Mouse (Mus musculus) heart, embryonic 13.5 days (tissue): ENCODE measurements around the gene Adgrl2. TPM values are rescaled to one million over a fixed set of nuclear protein-coding genes. Genes with fewer than 3 reads are reported as not detected.

Experiments used
- ATAC-seq: fragments of 200-750 bp; cut with Nextera tagmentation; 2 replicates; pipeline ENCODE4 v1.8.0; 2017; ENCODE audit warnings: moderate TSS enrichment; ENCODE audit not compliant: insufficient number of reproducible peaks, low FRiP score, low TSS enrichment; ENCODE audit errors: extremely low read depth
- H3K27ac ChIP-seq: fragments of 300-500 bp; sonication (generic); replicated peaks from 2 replicates; pipeline ENCODE4 v1.5.1; 2015; ENCODE audit warnings: moderate library complexity, mild to moderate bottlenecking, inconsistent platforms
- H3K27me3 ChIP-seq: fragments of 300-500 bp; sonication (generic); replicated peaks from 2 replicates; pipeline ENCODE4 v1.6.1; 2015; ENCODE audit warnings: mild to moderate bottlenecking, inconsistent platforms
- H3K36me3 ChIP-seq: fragments of 300-500 bp; sonication (generic); 2 replicates; pipeline ENCODE4 v1.6.1; 2015; ENCODE audit warnings: mild to moderate bottlenecking, inconsistent platforms
- H3K4me1 ChIP-seq: fragments of 300-500 bp; sonication (generic); 2 replicates; pipeline ENCODE4 v1.6.1; 2015; ENCODE audit warnings: inconsistent platforms
- H3K4me2 ChIP-seq: fragments of 300-500 bp; sonication (generic); 2 replicates; pipeline ENCODE4 v1.6.1; 2015; ENCODE audit warnings: inconsistent platforms, mild to moderate bottlenecking, moderate library complexity
- H3K4me3 ChIP-seq: fragments of 300-500 bp; sonication (generic); 2 replicates; pipeline ENCODE4 v1.5.1; 2015; ENCODE audit warnings: moderate library complexity, mild to moderate bottlenecking, inconsistent platforms
- H3K9ac ChIP-seq: fragments of 300-500 bp; sonication (generic); 2 replicates; pipeline ENCODE4 v1.6.1; 2015; ENCODE audit warnings: inconsistent platforms, mild to moderate bottlenecking, moderate library complexity
- H3K9me3 ChIP-seq: fragments of 300-500 bp; sonication (generic); 2 replicates; pipeline ENCODE4 v1.6.1; 2016; ENCODE audit warnings: inconsistent platforms
- WGBS: fragments of 180-500 bp; shearing (Covaris S2); methylation state at CpG from one replicate; pipeline ENCODE4 v1.1.7; 2015; ENCODE audit warnings: mixed read lengths; 5-methylcytosine and 5-hydroxymethylcytosine counted together
- polyA plus RNA-seq: library from polyadenylated mRNA; unstranded; fragments of >200 nt; fragmentation: Nextera tagmentation; extraction: Ambion mirVana; gene quantifications from 2 replicates; pipeline ENCODE4 v1.2.1, GENCODE M21; 2015

The Adgrl2 gene
- 32.6 and 34.4 TPM in 2 replicates for polyA plus RNA-seq

GRCm38 (mm10) chr3:148990531-148991003, at the start of gene Adgrl2:
Adgrl2 (minus strand) TSS chr3:148990555.
- peak; percentile 4; the same call in 1 of the 2 replicates for ATAC-seq
- H3K27ac ChIP-seq, result peak within 1 kb of the TSS; percentile 100
- peaks cover 17% of the 10 kb centered on the region for H3K4me1 ChIP-seq
- peak within 1 kb of the TSS; percentile 88 for H3K4me2 ChIP-seq
- peak within 1 kb of the TSS; percentile 95 for H3K9ac ChIP-seq
- H3K36me3 ChIP-seq, result no peaks in the 10 kb centered on the region
- no peaks in the 10 kb centered on the region for H3K27me3 ChIP-seq
- H3K4me3 ChIP-seq, result peak within 1 kb of the TSS; percentile 96
- H3K9me3 ChIP-seq, result no peaks in the 10 kb centered on the region
- WGBS, result under 1% methylated on average over 25 of the region's 25 CpGs

- Histone ChIP-seq H3K9me3 (no peaks in the 10 kb centered on the region), H3K4me2 (no peak overlapping the region), H3K36me3 (no peaks in the 10 kb centered on the region), H3K4me3 (no peak overlapping the region), H3K27me3 (no peaks in the 10 kb centered on the region), H3K27ac (peak overlapping the region; percentile 88), H3K9ac (no peak overlapping the region), H3K4me1 (peaks cover 23% of the 10 kb centered on the region)
- WGBS, result 15% methylated on average over 4 of the region's 4 CpGs
- ATAC-seq, result no peak
These were observed 48.4 kb upstream of the Adgrl2 start for GRCm38 (mm10) chr3:149038771-149039170.

GRCm38 (mm10) chr3:149019925-149020324, 29.6 kb upstream of the Adgrl2 start:
- no peaks in the 10 kb centered on the region for H3K27me3 ChIP-seq
- WGBS, result 62% methylated on average over 5 of the region's 5 CpGs
- H3K4me2 ChIP-seq, result no peak overlapping the region
- H3K4me3 ChIP-seq, result no peak overlapping the region
- no peak overlapping the region for H3K9ac ChIP-seq
- no peaks in the 10 kb centered on the region for H3K36me3 ChIP-seq
- H3K9me3 ChIP-seq, result no peaks in the 10 kb centered on the region
- H3K4me1 ChIP-seq, result peaks cover 7% of the 10 kb centered on the region; the same call in 1 of the 2 replicates
- H3K27ac ChIP-seq, result no peak overlapping the region
- ATAC-seq, result no peak

GRCm38 (mm10) chr3:149009311-149009710, 19.0 kb upstream of the Adgrl2 start:
- Histone ChIP-seq H3K27ac (no peak overlapping the region), H3K36me3 (no peaks in the 10 kb centered on the region), H3K27me3 (peaks cover 8% of the 10 kb centered on the region), H3K9ac (no peak overlapping the region), H3K4me3 (no peak overlapping the region), H3K9me3 (no peaks in the 10 kb centered on the region), H3K4me1 (peaks cover 31% of the 10 kb centered on the region), H3K4me2 (no peak overlapping the region)
- WGBS, result 53% methylated on average over 7 of the region's 7 CpGs
- no peak for ATAC-seq

GRCm38 (mm10) chr3:149008634-149009023, 18.3 kb upstream of the Adgrl2 start:
- ATAC-seq, result no peak
- H3K9me3 ChIP-seq, result no peaks in the 10 kb centered on the region
- peaks cover 8% of the 10 kb centered on the region for H3K27me3 ChIP-seq
- peak overlapping the region; percentile 25 for H3K4me3 ChIP-seq
- H3K4me2 ChIP-seq, result peak overlapping the region; percentile 57
- no peak overlapping the region for H3K9ac ChIP-seq
- H3K4me1 ChIP-seq, result peaks cover 31% of the 10 kb centered on the region
- no peak overlapping the region for H3K27ac ChIP-seq
- no peaks in the 10 kb centered on the region for H3K36me3 ChIP-seq
- 24% methylated on average over 6 of the region's 6 CpGs for WGBS

GRCm38 (mm10) chr3:149007860-149008633, 17.7 kb upstream of the Adgrl2 start:
- ATAC-seq, result no peak
- 37% methylated on average over 20 of the region's 20 CpGs for WGBS

GRCm38 (mm10) chr3:149001364-149001763, 11.0 kb upstream of the Adgrl2 start:
- Histone ChIP-seq H3K4me1 (0 out of 2 replicates have a peak, but pooled peaks cover 6% of the 10 kb centered on the region), H3K27me3 (no peaks in the 10 kb centered on the region; the same call in 1 of the 2 replicates), H3K9me3 (no peaks in the 10 kb centered on the region), H3K27ac (no peak overlapping the region), H3K4me2 (no peak overlapping the region), H3K9ac (no peak overlapping the region), H3K4me3 (no peak overlapping the region), H3K36me3 (no peaks in the 10 kb centered on the region)
- ATAC-seq, result no peak
- WGBS, result 35% methylated on average over 8 of the region's 8 CpGs

More at GRCm38 (mm10) chr3:149007860-149008633, 17.7 kb upstream of the Adgrl2 start:
- Histone ChIP-seq H3K27ac (no peak overlapping the region), H3K4me3 (peak overlapping the region; percentile 25), H3K27me3 (peaks cover 8% of the 10 kb centered on the region), H3K9ac (peak overlapping the region; percentile 17; the same call in 1 of the 2 replicates), H3K9me3 (no peaks in the 10 kb centered on the region), H3K4me1 (peaks cover 31% of the 10 kb centered on the region), H3K36me3 (no peaks in the 10 kb centered on the region), H3K4me2 (peak overlapping the region; percentile 57)

GRCm38 (mm10) chr3:148998661-148999060, 8.3 kb upstream of the Adgrl2 start:
- ATAC-seq, result no peak
- H3K4me3 ChIP-seq, result no peak overlapping the region
- WGBS, result 58% methylated on average over 10 of the region's 10 CpGs
- no peaks in the 10 kb centered on the region for H3K36me3 ChIP-seq
- no peaks in the 10 kb centered on the region for H3K27me3 ChIP-seq
- no peak overlapping the region for H3K27ac ChIP-seq
- no peaks in the 10 kb centered on the region for H3K9me3 ChIP-seq
- no peak overlapping the region for H3K9ac ChIP-seq
- no peak overlapping the region for H3K4me2 ChIP-seq
- no peaks in the 10 kb centered on the region for H3K4me1 ChIP-seq

- H3K9ac ChIP-seq, result peak overlapping the region; percentile 95
- 7% methylated on average over 8 of the region's 8 CpGs for WGBS
These were observed 701 bp upstream of the Adgrl2 start for GRCm38 (mm10) chr3:148991056-148991455.

GRCm38 (mm10) chr3:148989818-148990530, 381 bp downstream of the Adgrl2 start:
- Histone ChIP-seq H3K9me3 (no peaks in the 10 kb centered on the region), H3K4me3 (peak overlapping the region; percentile 96), H3K9ac (peak overlapping the region; percentile 95), H3K4me1 (peaks cover 22% of the 10 kb centered on the region), H3K36me3 (no peaks in the 10 kb centered on the region), H3K27ac (peak overlapping the region; percentile 100), H3K27me3 (no peaks in the 10 kb centered on the region), H3K4me2 (peak overlapping the region; percentile 88)
- ATAC-seq, result peak; percentile 40
- 1% methylated on average over 52 of the region's 68 CpGs for WGBS

More at GRCm38 (mm10) chr3:148991056-148991455, 701 bp upstream of the Adgrl2 start:
- H3K27me3 ChIP-seq, result no peaks in the 10 kb centered on the region
- ATAC-seq, result no peak
- peak overlapping the region; percentile 88 for H3K4me2 ChIP-seq
- H3K36me3 ChIP-seq, result no peaks in the 10 kb centered on the region
- H3K27ac ChIP-seq, result peak overlapping the region; percentile 100
- H3K4me1 ChIP-seq, result peaks cover 14% of the 10 kb centered on the region
- H3K9me3 ChIP-seq, result no peaks in the 10 kb centered on the region
- peak overlapping the region; percentile 96 for H3K4me3 ChIP-seq
